ENCODE assay signal across 9 mouse cellular contexts in genomic region chr9:70111869-70112286, GRCm38 (mm10). TPM values are rescaled to one million over a fixed set of nuclear protein-coding genes. Genes with fewer than 3 reads are reported as not detected.
DNase-seq lines count a peak whose midpoint lies in the region; ATAC-seq lines count a peak whose summit lies in the region.
"Had no signal": no experiment of that assay in that cellular context is flagged by ENCODE, and none has a peak within 500 bp of the region (broad histone marks: within the 10 kb centered on the region; RNA-seq: fewer than 3 reads in every experiment).

No protein-coding gene starts in this region.

- H3K4me3 ChIP-seq in heart, embryonic 13.5 days: peak overlapping the region; percentile 30
- H3K4me3 ChIP-seq in hindbrain, embryonic 11.5 days (ENCODE audit: low read depth, low read length): no peak overlapping the region
- H3K4me3 ChIP-seq in midbrain, embryonic 10.5 days: peak overlapping the region; percentile 49

- no peaks in the 10 kb centered on the region for H3K36me3 ChIP-seq in heart, embryonic 13.5 days
- H3K36me3 ChIP-seq in hindbrain, embryonic 11.5 days (ENCODE audit: control insufficient read depth, insufficient read depth, low read length): no peaks in the 10 kb centered on the region
- no peaks in the 10 kb centered on the region for H3K36me3 ChIP-seq in midbrain, embryonic 10.5 days

- peaks cover 3% of the 10 kb centered on the region; the same call in 1 of the 2 replicates for H3K27me3 ChIP-seq in heart, embryonic 13.5 days (replicated peaks)
- no peaks in the 10 kb centered on the region for H3K27me3 ChIP-seq in hindbrain, embryonic 11.5 days (ENCODE audit: control insufficient read depth, insufficient read depth, low read length)
- H3K27me3 ChIP-seq in midbrain, embryonic 10.5 days (ENCODE audit: low read depth, poor library complexity, severe bottlenecking): peaks cover 9% of the 10 kb centered on the region; the same call in 1 of the 2 replicates

- ATAC-seq in heart, embryonic 13.5 days (ENCODE audit: extremely low read depth, insufficient number of reproducible peaks, low FRiP score, low TSS enrichment): peak; percentile 19; the same call in 1 of the 2 replicates
- ATAC-seq in hindbrain, embryonic 11.5 days (ENCODE audit: low FRiP score): peak; percentile 56; the same call in 1 of the 2 replicates

- H3K4me2 ChIP-seq in heart, embryonic 13.5 days: peak overlapping the region; percentile 59
- H3K4me2 ChIP-seq in hindbrain, embryonic 11.5 days (replicated peaks; ENCODE audit: low read depth, low read length): peak overlapping the region; percentile 36

- H3K9ac ChIP-seq in heart, embryonic 13.5 days: peak overlapping the region; percentile 19; the same call in 1 of the 2 replicates
- H3K9ac ChIP-seq in hindbrain, embryonic 11.5 days (ENCODE audit: low read depth, low read length): peak overlapping the region; percentile 48; the same call in 1 of the 2 replicates

- DNase-seq in heart, postnatal 36 days: no peak
- DNase-seq in Muller cell, postnatal 12 days (ENCODE audit: inconsistent ontology term): peak; percentile 29
- peak; percentile 59 for DNase-seq in hindbrain, embryonic 11.5 days (ENCODE audit: low spot score)
- DNase-seq in midbrain, embryonic 10.5 days (ENCODE audit: low spot score): peak; percentile 55
- no peak for DNase-seq in urinary bladder, postnatal 10 days (ENCODE audit: low spot score)
- no peak for DNase-seq in natural killer cell, adult 2 months (ENCODE audit: low spot score in 2 of 2)
- no peak for DNase-seq in layer of hippocampus, postnatal 10 days (ENCODE audit: low spot score in 2 of 2)

- no peak overlapping the region for H3K27ac ChIP-seq in heart, embryonic 13.5 days (replicated peaks)
- no peak overlapping the region for H3K27ac ChIP-seq in hindbrain, embryonic 11.5 days (ENCODE audit: low read depth, low read length)
- peak overlapping the region; percentile 66 for H3K27ac ChIP-seq in midbrain, embryonic 10.5 days (replicated peaks)

- intact Hi-C loops in heart, postnatal 36 days (cut with DNase I): loop anchor here (10.0 kb wide), 1 partner anchor 403 kb away; no protein-coding TSS in a partner anchor

- H3K4me1 ChIP-seq in heart, embryonic 13.5 days: 0 out of 2 replicates have a peak, but pooled peaks cover 4% of the 10 kb centered on the region
- no peaks in the 10 kb centered on the region for H3K4me1 ChIP-seq in hindbrain, embryonic 11.5 days (replicated peaks; ENCODE audit: control insufficient read depth, insufficient read depth, low read length)
- H3K4me1 ChIP-seq in midbrain, embryonic 10.5 days: peaks cover 25% of the 10 kb centered on the region

- H3K9me3 ChIP-seq in heart, embryonic 13.5 days: no peaks in the 10 kb centered on the region
- H3K9me3 ChIP-seq in hindbrain, embryonic 11.5 days (ENCODE audit: control insufficient read depth, low read length): no peaks in the 10 kb centered on the region
- no peaks in the 10 kb centered on the region for H3K9me3 ChIP-seq in midbrain, embryonic 10.5 days (replicated peaks)

- 7% methylated on average over 10 of the region's 10 CpGs for WGBS in heart, embryonic 13.5 days
- 7% methylated on average over 10 of the region's 10 CpGs for WGBS in hindbrain, embryonic 11.5 days
- 3% methylated on average over 10 of the region's 10 CpGs for WGBS in midbrain, embryonic 10.5 days

RNA-seq across cellular contexts. Expression of gene Fam81a, which starts 30.5 kb away (rescaled TPM):
- polyA plus RNA-seq in heart, embryonic 13.5 days (2015; fragmentation: Nextera tagmentation; extraction: Ambion mirVana): 30.2 and 34.9 TPM in 2 replicates
- total RNA-seq in heart, postnatal 36 days (2021): 10 to 100 TPM; 32.8 to 37.8 TPM
- 6.3 and 8.4 TPM in 2 replicates for polyA plus RNA-seq in hindbrain, embryonic 11.5 days (2014; fragmentation: Nextera tagmentation; extraction: Ambion mirVana)
- 6.1 and 8.5 TPM in 2 replicates for polyA plus RNA-seq in midbrain, embryonic 10.5 days (2016; fragmentation: Nextera tagmentation; extraction: Ambion mirVana)
- 100 to 1,000 TPM; 109 to 116 TPM for total RNA-seq in layer of hippocampus, postnatal 10 days (2021)
- total RNA-seq: common myeloid progenitor, adult 5-6 weeks had no signal

Comparison
In these comparisons a context has a peak if more than half of its experiments do, and no peak if none do; other contexts are left out.
1. DNase-seq: peak in Muller cell, postnatal 12 days (single experiment), hindbrain, embryonic 11.5 days (single experiment) and midbrain, embryonic 10.5 days (single experiment); none in heart, postnatal 36 days (0 of 2), urinary bladder, postnatal 10 days (single experiment), natural killer cell, adult 2 months (0 of 2) and layer of hippocampus, postnatal 10 days (0 of 2).